Mouse (Mus musculus) kidney, postnatal 4 days (tissue): Measurements from ENCODE around the gene Ceacam14.

Experiments
- DNase-seq, 2 experiments: peaks; one replicate each; pipeline ENCODE4 v3.0.0; 2021; ENCODE audit warnings: mixed read lengths in 2 of 2

Ceacam14 gene

GRCm38 (mm10) chr7:17812333-17812732, at the start of gene Ceacam14:
Ceacam14 (plus strand) TSS chr7:17812633.
- DNase-seq = no peak
